Mouse (Mus musculus) small intestine, adult 2 months (tissue): ENCODE data around the gene Pank1.

Source experiments
- CTCF ChIP-seq: fragments of 200-500 bp; IDR thresholded peaks from 2 replicates; pipeline ENCODE4 v1.5.1; 2012; ENCODE audit warnings: low read depth, mild to moderate bottlenecking, control low read depth, inconsistent platforms, low read length, moderate library complexity, mixed read lengths; ENCODE audit not compliant: insufficient replicate concordance, insufficient read length; ENCODE audit errors: extremely low read depth
- POLR2A ChIP-seq: fragments of 200-500 bp; IDR thresholded peaks from 2 replicates; pipeline ENCODE4 v1.6.1; 2012; ENCODE audit warnings: low read depth, mild to moderate bottlenecking, control low read depth, inconsistent platforms, low read length, moderate library complexity

GRCm38 (mm10) chr19:34886324-34886723, 7.1 kb upstream of the Pank1 start:
- TF ChIP-seq CTCF (no peak), POLR2A (no peak)
